Mouse (Mus musculus) lung, adult 2 months (tissue): ENCODE measurements at regions not wholly inside any gene's neighbourhood (a gene's known extent, or its start where the extent isn't known, plus 50 kb on each side); places are given as distances from the start of the nearest gene placed in this dataset.

Source experiments
- CTCF ChIP-seq: fragments of 200-500 bp; IDR thresholded peaks from 2 replicates; pipeline ENCODE4 v1.5.1; 2011; ENCODE audit warnings: mild to moderate bottlenecking, low read length, control low read depth; ENCODE audit not compliant: insufficient read depth
- POLR2A ChIP-seq: fragments of 200-500 bp; IDR thresholded peaks from 2 replicates; pipeline ENCODE4 v1.6.1; 2011; ENCODE audit warnings: low read depth, mild to moderate bottlenecking, control low read depth, low read length, borderline replicate concordance; ENCODE audit errors: extremely low read depth

DNA sequence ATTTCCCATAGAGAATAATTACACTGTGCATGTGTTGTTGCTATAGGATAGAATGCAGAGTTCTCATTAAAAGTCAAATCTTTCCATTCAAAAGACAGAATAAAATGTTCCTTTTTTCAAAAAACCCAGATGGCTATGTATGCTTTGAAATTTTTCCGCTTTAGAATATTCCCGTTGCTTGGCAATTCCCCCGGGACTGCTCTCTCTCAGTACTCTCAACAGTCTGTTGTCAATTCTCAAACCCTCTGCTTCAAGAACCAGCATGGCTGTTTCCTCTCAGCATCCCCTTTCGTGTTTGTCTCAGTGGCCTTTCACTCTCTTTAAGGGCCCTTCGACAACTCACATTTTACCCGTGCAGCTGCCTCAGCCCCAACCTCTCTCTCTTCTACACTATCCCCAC, 372.5 kb upstream of the Intu start:
- no peak for TF ChIP-seq POLR2A
- no peak for TF ChIP-seq CTCF
